Mouse (Mus musculus): ENCODE data around the gene Utp14b. TPM values are rescaled to one million over a fixed set of nuclear protein-coding genes. Genes with fewer than 3 reads are reported as not detected.

Utp14b gene
- total RNA-seq (2021): 10 to 100 TPM; 19.5 to 21.3 TPM

DNA sequence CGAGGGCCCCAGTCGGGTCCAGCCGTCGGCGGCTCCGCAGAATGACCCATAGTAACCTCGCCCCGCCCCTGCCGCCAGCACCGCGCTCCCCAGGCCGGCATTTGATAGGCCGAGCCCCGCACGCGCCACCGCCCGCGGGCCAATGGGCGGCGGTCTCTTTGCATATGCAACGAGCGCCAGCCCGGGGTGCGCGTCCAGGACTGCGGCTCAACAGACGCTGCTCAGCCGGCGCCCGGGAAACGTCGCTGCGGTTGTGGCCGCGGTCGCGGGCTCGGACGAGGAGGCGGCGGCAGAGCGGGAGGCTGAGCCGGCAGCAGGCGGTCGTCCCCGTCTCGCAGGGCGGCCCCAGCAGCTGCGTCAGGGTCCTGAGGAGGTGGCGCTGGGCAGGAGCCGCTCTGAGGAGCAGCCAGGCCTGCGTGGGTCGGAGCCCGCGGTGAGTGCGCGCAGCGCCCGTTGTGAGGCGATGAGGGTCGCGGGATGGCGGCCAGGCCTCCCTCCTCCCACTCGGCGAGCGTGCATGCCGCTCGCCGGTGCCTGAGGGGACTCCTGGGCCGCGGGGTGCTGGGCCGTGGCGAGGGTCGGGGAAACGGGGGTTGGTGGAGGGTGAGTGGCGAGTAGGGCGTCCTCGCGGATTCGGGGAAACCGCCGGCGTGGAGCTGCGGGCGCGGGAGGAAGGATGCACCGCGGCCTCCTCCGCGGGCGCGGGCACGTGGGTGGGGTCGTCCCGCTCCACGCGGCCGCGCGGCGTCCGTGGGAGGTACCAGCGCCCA, at the start of gene Utp14b, which contains the start of gene Acsl3:
Utp14b (plus strand) TSS at position 368 of the 770 bp plus-strand sequence.
Acsl3 (plus strand) TSS at position 155 of the 770 bp plus-strand sequence.
- peak; percentile 89 to 95 for DNase-seq (ENCODE audit: extremely low spot score in 1 of 2, low spot score in 1 of 2)

GRCm38 (mm10) chr1:78609134-78609907, 48.5 kb upstream of the Utp14b start:
- no peak for DNase-seq (ENCODE audit: extremely low spot score in 1 of 2, low spot score in 1 of 2)

- no peak for DNase-seq (ENCODE audit: extremely low spot score in 1 of 2, low spot score in 1 of 2)
Measured at GRCm38 (mm10) chr1:78611039-78611438, 46.8 kb upstream of the Utp14b start.

- DNase-seq (ENCODE audit: extremely low spot score in 1 of 2, low spot score in 1 of 2): no peak
Measured at GRCm38 (mm10) chr1:78612959-78613358, 44.9 kb upstream of the Utp14b start.

DNA sequence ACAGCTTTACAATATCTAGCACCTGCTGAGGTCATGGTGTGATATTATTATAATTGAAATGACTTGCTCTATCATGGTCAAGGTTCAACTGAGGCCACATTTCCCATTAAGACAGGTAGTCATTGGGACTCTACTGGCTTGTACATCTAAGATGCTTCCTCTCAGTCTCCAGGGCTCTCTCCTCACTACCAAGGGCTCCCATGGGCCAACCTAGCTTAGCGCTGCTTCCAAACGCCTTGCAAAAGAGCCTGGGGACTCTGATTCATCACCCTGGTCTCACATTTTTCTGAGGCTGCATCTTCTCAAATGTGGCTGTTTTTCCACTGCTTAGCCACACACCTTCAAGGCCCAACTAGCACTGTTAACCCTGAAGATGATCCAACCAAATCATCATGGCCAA, 33.5 kb upstream of the Utp14b start:
- no peak for DNase-seq (ENCODE audit: extremely low spot score in 1 of 2, low spot score in 1 of 2)

DNA sequence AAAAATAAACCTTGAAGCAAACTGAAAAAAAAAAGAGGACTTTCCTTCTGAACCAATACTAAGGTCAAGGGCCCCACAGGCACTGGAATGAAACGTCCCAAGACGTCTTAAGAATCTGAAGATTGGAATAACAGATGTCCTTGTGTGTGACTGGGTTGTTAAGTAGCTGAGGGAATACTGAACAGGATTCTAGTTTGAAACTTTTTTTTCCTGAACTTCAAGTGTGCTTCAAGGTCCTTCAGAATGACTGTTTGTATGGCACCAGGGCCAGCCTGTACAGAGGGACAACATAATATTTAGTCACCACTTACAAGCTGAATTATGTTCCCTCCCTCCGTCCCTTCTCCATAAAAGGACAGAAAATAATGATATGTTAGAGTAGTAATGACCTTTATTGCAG, 23.4 kb upstream of the Utp14b start:
- no peak for DNase-seq (ENCODE audit: extremely low spot score in 1 of 2, low spot score in 1 of 2)

DNA sequence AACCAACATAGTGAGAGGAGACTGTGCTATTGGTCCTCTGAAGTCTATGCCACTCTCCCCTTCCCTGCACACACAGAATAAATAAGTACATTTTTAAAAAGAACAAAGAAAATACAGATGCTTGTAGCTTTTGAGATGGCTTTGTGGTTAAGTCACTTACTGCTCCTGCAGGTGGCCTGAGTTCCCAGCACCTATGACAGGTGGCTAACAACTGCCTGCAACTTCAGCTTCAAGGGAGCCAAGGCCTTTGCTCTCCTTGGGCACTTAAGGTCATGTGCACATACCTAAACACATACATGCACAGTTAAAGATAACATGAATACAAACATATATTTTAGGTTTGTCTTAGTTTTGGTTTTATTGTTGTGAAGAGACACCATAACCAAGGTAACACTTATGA, 17.0 kb upstream of the Utp14b start:
- no peak for DNase-seq (ENCODE audit: extremely low spot score in 1 of 2, low spot score in 1 of 2)

GRCm38 (mm10) chr1:78641791-78642190, 16.0 kb upstream of the Utp14b start:
- no peak for DNase-seq (ENCODE audit: extremely low spot score in 1 of 2, low spot score in 1 of 2)

GRCm38 (mm10) chr1:78642197-78642596, 15.6 kb upstream of the Utp14b start:
- no peak for DNase-seq (ENCODE audit: extremely low spot score in 1 of 2, low spot score in 1 of 2)

GRCm38 (mm10) chr1:78647317-78647885, 10.4 kb upstream of the Utp14b start:
- DNase-seq (ENCODE audit: extremely low spot score in 1 of 2, low spot score in 1 of 2): no peak

DNA sequence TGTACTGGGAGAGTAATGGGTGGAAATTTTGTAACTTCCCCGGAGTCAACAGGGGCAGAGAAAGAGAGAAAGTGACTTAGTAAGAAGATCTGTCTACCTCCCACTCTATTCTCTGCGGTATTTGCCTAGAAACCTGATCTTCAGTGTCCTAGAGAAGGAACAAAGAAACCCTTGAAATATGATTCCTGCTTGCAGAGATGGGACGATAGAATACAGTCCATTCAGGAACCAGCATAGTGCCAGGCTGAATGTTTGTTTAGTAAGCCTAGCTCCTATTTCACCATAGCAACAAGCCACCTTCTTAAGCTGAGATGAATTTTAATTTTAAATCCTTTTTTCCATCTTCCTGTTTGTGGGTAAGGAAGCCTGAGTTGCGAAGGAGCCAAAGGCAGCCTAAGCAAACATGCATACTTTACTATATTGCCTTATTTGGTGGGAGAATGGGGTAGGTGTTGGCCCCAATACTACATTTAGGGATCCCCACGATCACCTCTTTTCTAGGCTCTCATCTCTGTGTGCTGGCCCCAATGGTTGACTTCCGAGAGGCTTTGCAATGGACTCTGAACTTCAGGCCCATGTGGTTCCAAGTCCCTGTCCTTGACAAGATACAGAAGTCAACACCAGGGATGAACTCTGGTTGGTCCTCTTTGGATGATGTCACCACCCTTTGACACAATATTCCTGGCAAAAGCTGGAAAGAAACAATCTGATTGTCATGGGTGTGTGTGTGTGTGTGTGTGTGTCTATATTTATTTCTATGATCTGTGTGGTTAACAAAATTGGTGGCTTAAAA, 8.4 kb upstream of the Utp14b start:
- DNase-seq (ENCODE audit: extremely low spot score in 1 of 2, low spot score in 1 of 2): no peak

- no peak for DNase-seq (ENCODE audit: extremely low spot score in 1 of 2, low spot score in 1 of 2)
Measured at GRCm38 (mm10) chr1:78656472-78656871, 1.4 kb upstream of the Utp14b start.

- no peak for DNase-seq (ENCODE audit: extremely low spot score in 1 of 2, low spot score in 1 of 2)
Measured at GRCm38 (mm10) chr1:78657021-78657629, 713 bp upstream of the Utp14b start.

DNA sequence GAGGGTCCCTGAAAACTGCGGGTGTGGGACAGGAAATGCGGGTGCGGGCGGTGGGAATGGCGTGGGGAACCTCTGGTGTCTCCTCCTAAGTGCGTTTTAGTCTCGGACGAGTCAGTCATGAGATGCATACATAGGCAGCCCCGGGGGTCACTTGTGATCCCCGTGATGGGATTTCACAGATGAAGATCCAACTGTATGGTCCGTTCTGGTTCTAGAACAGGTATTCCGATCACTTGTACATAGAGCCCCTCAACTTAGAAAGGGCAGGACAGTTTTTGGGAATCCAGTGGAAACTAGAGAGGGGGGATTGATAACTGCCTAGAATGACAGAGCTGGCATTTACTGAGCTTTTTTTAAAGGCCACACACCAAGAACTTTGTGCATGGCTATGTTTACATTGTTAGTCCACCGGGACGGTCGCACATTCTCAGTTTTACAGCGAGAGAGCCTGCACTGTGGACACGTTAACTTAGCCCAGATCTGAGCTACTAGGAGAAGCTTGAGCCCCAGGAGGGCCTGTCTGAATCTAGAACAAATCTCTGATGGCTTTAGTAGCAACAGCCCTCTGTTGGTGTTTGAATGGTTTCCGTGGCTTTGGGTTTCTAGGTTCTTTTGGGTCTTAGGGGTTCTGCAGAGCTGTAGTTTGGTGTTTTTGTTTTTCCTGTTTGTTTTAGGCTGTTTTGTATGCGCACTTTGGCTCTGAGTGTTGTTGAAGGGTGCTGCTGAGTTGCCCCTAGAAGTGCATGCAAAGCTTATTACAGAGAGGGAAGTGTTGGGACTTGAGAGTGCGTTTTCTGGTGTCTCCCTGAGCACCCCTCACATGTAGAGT, 817 bp downstream of the Utp14b start:
- no peak for DNase-seq (ENCODE audit: extremely low spot score in 1 of 2, low spot score in 1 of 2)

GRCm38 (mm10) chr1:78659270-78659823, 1.5 kb downstream of the Utp14b start:
- DNase-seq (ENCODE audit: extremely low spot score in 1 of 2, low spot score in 1 of 2): no peak

DNA sequence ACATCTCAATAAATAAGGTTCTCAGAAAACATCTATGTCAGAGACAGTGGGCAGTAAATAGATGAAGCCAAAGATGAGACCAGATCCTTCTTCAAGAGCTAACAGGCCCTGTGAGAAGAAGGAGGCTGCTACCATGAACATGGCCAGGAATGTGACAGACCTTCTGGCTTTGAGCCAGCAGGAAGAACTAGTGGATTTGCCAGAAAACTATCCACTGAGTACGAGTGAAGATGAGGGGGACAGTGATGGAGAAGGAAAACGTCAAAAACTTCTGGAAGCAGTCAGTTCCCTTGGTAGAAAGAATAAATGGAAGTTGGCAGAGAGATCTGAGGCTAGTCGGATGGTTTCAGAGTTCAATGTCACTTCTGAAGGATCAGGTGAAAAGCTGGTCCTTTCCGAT, 6.5 kb downstream of the Utp14b start:
- DNase-seq (ENCODE audit: extremely low spot score in 1 of 2, low spot score in 1 of 2): no peak

DNA sequence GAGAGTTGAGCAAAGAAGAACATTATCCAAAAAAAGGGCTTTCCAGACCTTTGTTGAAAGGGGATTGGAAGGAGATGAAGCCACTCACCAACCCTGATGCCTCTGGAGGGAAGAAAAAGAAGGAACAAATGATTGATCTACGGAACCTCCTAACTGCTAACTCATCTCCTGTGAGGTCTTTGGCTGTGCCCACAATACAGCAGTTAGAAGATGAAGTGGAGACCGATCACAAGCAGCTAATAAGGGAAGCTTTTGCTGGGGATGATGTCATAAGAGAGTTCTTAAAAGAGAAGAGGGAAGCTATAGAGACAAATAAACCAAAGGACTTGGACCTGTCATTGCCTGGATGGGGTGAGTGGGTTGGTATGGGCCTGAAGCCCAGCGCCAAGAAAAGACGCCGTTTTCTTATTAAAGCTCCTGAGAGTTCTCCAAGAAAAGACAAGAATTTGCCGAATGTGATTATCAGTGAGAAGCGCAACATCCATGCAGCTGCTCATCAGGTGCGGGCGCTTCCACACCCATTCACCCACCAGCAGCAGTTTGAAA, 8.2 kb downstream of the Utp14b start:
- DNase-seq (ENCODE audit: extremely low spot score in 1 of 2, low spot score in 1 of 2): no peak

- DNase-seq (ENCODE audit: extremely low spot score in 1 of 2, low spot score in 1 of 2): no peak
Measured at GRCm38 (mm10) chr1:78666585-78666984, 8.7 kb downstream of the Utp14b start.

- DNase-seq (ENCODE audit: extremely low spot score in 1 of 2, low spot score in 1 of 2): no peak
Measured at GRCm38 (mm10) chr1:78682291-78682690, 24.5 kb downstream of the Utp14b start.

Data from layer of hippocampus, postnatal 25 days (tissue).